24 mouse cellular contexts compared by ENCODE assay signal in the genomic region with DNA sequence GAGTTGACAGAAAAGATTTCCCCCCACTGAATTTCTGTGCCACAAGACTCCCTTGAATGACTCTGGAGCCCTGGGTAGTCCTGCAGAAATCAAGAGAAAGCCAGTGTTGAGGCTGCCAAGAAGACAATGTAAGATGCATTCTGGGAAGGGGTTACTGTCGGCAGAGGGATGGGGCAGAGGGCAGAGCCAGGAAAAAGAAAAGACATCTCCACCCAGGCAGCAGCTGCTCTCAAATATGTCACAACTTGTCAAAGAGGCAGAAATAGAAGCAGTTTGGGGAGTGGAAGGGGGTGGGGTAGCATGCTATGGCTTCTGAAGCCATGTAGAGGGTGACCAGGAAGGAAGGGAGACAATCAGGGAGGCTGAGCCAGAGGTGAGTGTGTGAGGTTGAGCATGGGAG. TPM values are rescaled to one million over a fixed set of nuclear protein-coding genes. Genes with fewer than 3 reads are reported as not detected.
A peak's percentile ranks its signal among the peaks of the same experiment; 100 is the strongest.
DNase-seq lines count a peak whose midpoint lies in the region; ATAC-seq and TF ChIP-seq lines count a peak whose summit lies in the region.
"Had no signal": no experiment of that assay in that cellular context is flagged by ENCODE, and none has a peak within 500 bp of the region (broad histone marks: within the 10 kb centered on the region; RNA-seq: fewer than 3 reads in every experiment).

No protein-coding gene starts in this region.

- H3K4me2 ChIP-seq in CH12.LX (ENCODE audit: insufficient read depth, low read depth, poor library complexity, severe bottlenecking) = no peak overlapping the region
- peak overlapping the region; percentile 30 for H3K4me2 ChIP-seq in myocyte (ENCODE audit: low read depth)
- no peak overlapping the region for H3K4me2 ChIP-seq in midbrain, embryonic 14.5 days (ENCODE audit: low read length)
- H3K4me2 ChIP-seq: embryonic facial prominence, embryonic 15.5 days; heart, embryonic 13.5 days; hindbrain, embryonic 15.5 days had no signal

- H3K36me3 ChIP-seq in C2C12 (ENCODE audit: control insufficient read depth, insufficient read depth) (no peaks in the 10 kb centered on the region), CH12.LX (replicated peaks in 1 of 2; ENCODE audit: control insufficient read depth in 1 of 2, insufficient read depth in 1 of 2, low read length in 1 of 2) (no peaks in the 10 kb centered on the region), myocyte (ENCODE audit: control insufficient read depth, insufficient read depth) (no peaks in the 10 kb centered on the region)
- no peaks in the 10 kb centered on the region for H3K36me3 ChIP-seq in midbrain, embryonic 14.5 days (ENCODE audit: control insufficient read depth, insufficient read depth, low read length)
- H3K36me3 ChIP-seq: embryonic facial prominence, embryonic 15.5 days; forebrain, embryonic 10.5 days; heart, embryonic 13.5 days; hindbrain, embryonic 15.5 days had no signal

- TF ChIP-seq CTCF in C2C12 (IDR thresholded peaks at IDR 0.05; ENCODE audit: control insufficient read depth, insufficient read depth, insufficient read length) (no peak), CH12.LX (conservative IDR thresholded peaks at IDR 0.05 in 1 of 2, IDR thresholded peaks at IDR 0.05 in 1 of 2; ENCODE audit: low read depth in 2 of 2, low read length in 2 of 2) (no peak)

- in situ Hi-C loops in CH12.LX (cut with MboI; ENCODE audit: low pct_ligation_motif_present, low pct_unique_long_range_greater_than_20kb, low sequenced_read_pairs) = no loop called here

- no peak overlapping the region for H3K4me3 ChIP-seq in C2C12 (ENCODE audit: insufficient read depth, poor library complexity, severe bottlenecking)
- H3K4me3 ChIP-seq in CH12.LX (replicated peaks in 1 of 3; ENCODE audit: low read depth in 2 of 3, low read length in 2 of 3, poor library complexity in 1 of 3) = no peak overlapping the region
- no peak overlapping the region for H3K4me3 ChIP-seq in myocyte
- H3K4me3 ChIP-seq in midbrain, embryonic 14.5 days (replicated peaks; ENCODE audit: low read depth, low read length) = no peak overlapping the region
- H3K4me3 ChIP-seq: embryonic facial prominence, embryonic 15.5 days; erythroblast, embryonic 14.5 days; forebrain, embryonic 10.5 days; gastrocnemius, adult 2 months; heart, embryonic 13.5 days; hindbrain, embryonic 15.5 days had no signal

- peaks cover 36 to 79% of the 10 kb centered on the region in 2 experiments for H3K4me1 ChIP-seq in CH12.LX (ENCODE audit: control insufficient read depth in 1 of 2, insufficient read depth in 2 of 2)
- no peaks in the 10 kb centered on the region for H3K4me1 ChIP-seq in midbrain, embryonic 14.5 days (ENCODE audit: control insufficient read depth, insufficient read depth, low read length)
- H3K4me1 ChIP-seq: embryonic facial prominence, embryonic 15.5 days; hindbrain, embryonic 15.5 days had no signal

- TF ChIP-seq EP300 in CH12.LX (IDR thresholded peaks at IDR 0.05; ENCODE audit: low read length) = no peak

- no peaks in the 10 kb centered on the region for H3K79me2 ChIP-seq in C2C12 (ENCODE audit: control insufficient read depth, insufficient read depth)
- H3K79me2 ChIP-seq in CH12.LX (replicated peaks; ENCODE audit: control insufficient read depth, extremely low read depth, insufficient read depth, poor library complexity, severe bottlenecking) = no peaks in the 10 kb centered on the region
- H3K79me2 ChIP-seq in myocyte (ENCODE audit: control insufficient read depth, insufficient read depth) = no peaks in the 10 kb centered on the region

- H3ac ChIP-seq in C2C12 (ENCODE audit: control insufficient read depth, insufficient read length, low read depth) (no peak overlapping the region), myocyte (ENCODE audit: control insufficient read depth, insufficient read length) (no peak overlapping the region)

- H3K79me3 ChIP-seq in C2C12 (ENCODE audit: low read depth) = no peaks in the 10 kb centered on the region

- dilution Hi-C loops in CH12.LX (cut with MboI; ENCODE audit: extremely low pct_ligation_motif_present, extremely low pct_unique_long_range_greater_than_20kb, low sequenced_read_pairs) = no loop called here

- no peak for TF ChIP-seq RAD21 in CH12.LX (IDR thresholded peaks at IDR 0.05; ENCODE audit: low read depth, low read length)

- H3K9me3 ChIP-seq in CH12.LX (replicated peaks; ENCODE audit: low read length) = no peaks in the 10 kb centered on the region
- no peaks in the 10 kb centered on the region for H3K9me3 ChIP-seq in midbrain, embryonic 14.5 days (ENCODE audit: control insufficient read depth, low read length)
- H3K9me3 ChIP-seq: embryonic facial prominence, embryonic 15.5 days; forebrain, embryonic 10.5 days; heart, embryonic 13.5 days; hindbrain, embryonic 15.5 days had no signal

- H3K9ac ChIP-seq in CH12.LX (ENCODE audit: insufficient read depth, low read depth) = no peak overlapping the region
- H3K9ac ChIP-seq in midbrain, embryonic 14.5 days (replicated peaks; ENCODE audit: low read length) = no peak overlapping the region
- H3K9ac ChIP-seq: embryonic facial prominence, embryonic 15.5 days; heart, embryonic 13.5 days; hindbrain, embryonic 15.5 days had no signal

- peak; percentile 56 for DNase-seq in CH12.LX (ENCODE audit: extremely low read depth)
- peak; percentile 38 for DNase-seq in lung, postnatal 14 days
- no peak for DNase-seq in thymus, postnatal 0 days (ENCODE audit: low spot score)
- DNase-seq in midbrain, embryonic 14.5 days = no peak
- DNase-seq: adrenal gland, adult 2 months; adrenal gland, postnatal 36 days; cerebellum, adult 8-10 months; cerebellum, postnatal 14 days; embryo, embryonic 11 days; gastrocnemius, adult 2 months; gastrocnemius, postnatal 36 days; heart, adult 11 months; heart, postnatal 36 days had no signal

- H3K27ac ChIP-seq in CH12.LX (ENCODE audit: insufficient read depth, low read depth) = peak overlapping the region; percentile 3; the same call in 1 of the 2 replicates
- H3K27ac ChIP-seq in midbrain, embryonic 14.5 days (replicated peaks; ENCODE audit: low read depth, low read length) = no peak overlapping the region
- H3K27ac ChIP-seq: embryonic facial prominence, embryonic 15.5 days; forebrain, embryonic 10.5 days; gastrocnemius, adult 2 months; heart, embryonic 13.5 days; hindbrain, embryonic 15.5 days had no signal

- ATAC-seq in midbrain, embryonic 14.5 days (ENCODE audit: low FRiP score, low TSS enrichment) = no peak
- ATAC-seq: activated CD4-positive, CD25-positive, alpha-beta regulatory T cell, adult 4 months; forebrain, embryonic 14.5 days; Patski had no signal

- H3K27me3 ChIP-seq in C2C12 (ENCODE audit: control insufficient read depth, insufficient read depth, insufficient read length) (no peaks in the 10 kb centered on the region), CH12.LX (replicated peaks) (no peaks in the 10 kb centered on the region), myocyte (ENCODE audit: control insufficient read depth, insufficient read depth, insufficient read length) (no peaks in the 10 kb centered on the region)
- H3K27me3 ChIP-seq in midbrain, embryonic 14.5 days (ENCODE audit: control insufficient read depth, insufficient read depth, low read length) = no peaks in the 10 kb centered on the region
- H3K27me3 ChIP-seq: embryonic facial prominence, embryonic 15.5 days; heart, embryonic 13.5 days; hindbrain, embryonic 15.5 days; Patski had no signal

- WGBS in midbrain, embryonic 14.5 days = 31% methylated on average over 1 of the region's 1 CpGs

- TF ChIP-seq POLR2A in CH12.LX (IDR thresholded peaks at IDR 0.05; ENCODE audit: low read depth, low read length) = no peak
- TF ChIP-seq POLR2A in myocyte (IDR thresholded peaks at IDR 0.05; ENCODE audit: insufficient read length, low read depth) = no peak

TF ChIP-seq in C2C12, 6 proteins besides CTCF, POLR2A, EP300 and RAD21:
- TF ChIP-seq MYOG (IDR thresholded peaks at IDR 0.05; ENCODE audit: control insufficient read depth, extremely low read depth, insufficient read length) (no peak), MYOD1 (IDR thresholded peaks at IDR 0.05; ENCODE audit: control insufficient read depth, insufficient read length, low read depth) (peak; percentile 32)

TF ChIP-seq in CH12.LX, 34 proteins besides CTCF, POLR2A, EP300 and RAD21 (continues in another document):
- TF ChIP-seq TCF12 (IDR thresholded peaks at IDR 0.05; ENCODE audit: low read depth, low read length) (no peak), NRF1 (IDR thresholded peaks at IDR 0.05; ENCODE audit: low read depth, low read length) (no peak), E2F4 (IDR thresholded peaks at IDR 0.05; ENCODE audit: insufficient replicate concordance, low read depth, low read length) (no peak), TBP (conservative IDR thresholded peaks at IDR 0.05; ENCODE audit: low read depth, low read length) (no peak)

TF ChIP-seq in myocyte, 11 proteins besides CTCF, POLR2A, EP300 and RAD21 (continues in another document):
- TF ChIP-seq POLR2AphosphoS2 (IDR thresholded peaks at IDR 0.05; ENCODE audit: insufficient read length, low read depth) (peak; percentile 58), E2F4 (IDR thresholded peaks at IDR 0.05; ENCODE audit: insufficient read depth) (no peak), MYOD1 (IDR thresholded peaks at IDR 0.05; ENCODE audit: control insufficient read depth in 1 of 3, insufficient read length in 2 of 3, low read depth in 2 of 3) (peak; percentile 72 to 90 (median 82)), TCF12 (IDR thresholded peaks at IDR 0.05; ENCODE audit: insufficient read depth, poor library complexity, severe bottlenecking) (peak; percentile 84)

RNA-seq across cellular contexts. Expression of gene Myog, which starts 6.7 kb away (rescaled TPM):
- polyA plus RNA-seq in C2C12 (2012; fragmentation: generic; extraction: Trizol) (22.0 TPM), CH12.LX (2012; ENCODE audit: insufficient read length, low read depth) (not detected in 2 replicates), myocyte (2012; fragmentation: generic; extraction: Trizol) (1,426 TPM)
- total RNA-seq in CH12.LX (2012; rRNA removed) (not detected in 2 replicates), CH12.LX (2014; rRNA removed) (not detected in 2 replicates)
- 3.0 and 3.5 TPM in 2 replicates for polyA plus RNA-seq in thymus, postnatal 0 days (2015; fragmentation: Nextera tagmentation; extraction: Ambion mirVana)
- polyA plus RNA-seq in midbrain, embryonic 14.5 days (2014; fragmentation: Nextera tagmentation; extraction: Ambion mirVana) = not detected in 2 replicates
- total RNA-seq: adrenal gland, adult 2 months; adrenal gland, postnatal 36 days; common myeloid progenitor, adult 5-6 weeks; heart, postnatal 36 days had no signal
- polyA plus RNA-seq: activated CD4-positive, CD25-positive, alpha-beta regulatory T cell, adult 4 months; adrenal gland, adult 2 months; erythroblast, embryonic 14.5 days; forebrain, embryonic 10.5 days; forebrain, embryonic 14.5 days; hindbrain, embryonic 15.5 days; Patski had no signal

RNA-seq across cellular contexts. Expression of gene Adora1, which starts 47.9 kb away (rescaled TPM):
- polyA plus RNA-seq in C2C12 (2012; fragmentation: generic; extraction: Trizol) = 0.05 TPM
- not detected in 2 replicates for total RNA-seq in CH12.LX (2012; rRNA removed)
- not detected in 2 replicates for total RNA-seq in CH12.LX (2014; rRNA removed)
- 0.10 and 0.20 TPM in 2 replicates for polyA plus RNA-seq in CH12.LX (2012; ENCODE audit: insufficient read length, low read depth)
- polyA plus RNA-seq in myocyte (2012; fragmentation: generic; extraction: Trizol) = 4.5 TPM
- polyA plus RNA-seq in thymus, postnatal 0 days (2015; fragmentation: Nextera tagmentation; extraction: Ambion mirVana) = 0.14 and 0.21 TPM in 2 replicates
- 7.3 and 10.6 TPM in 2 replicates for polyA plus RNA-seq in midbrain, embryonic 14.5 days (2014; fragmentation: Nextera tagmentation; extraction: Ambion mirVana)
- total RNA-seq: common myeloid progenitor, adult 5-6 weeks had no signal
- polyA plus RNA-seq: erythroblast, embryonic 14.5 days had no signal

RNA-seq across cellular contexts. Expression of gene Ppfia4, which starts 49.6 kb away (rescaled TPM):
- polyA plus RNA-seq in C2C12 (2012; fragmentation: generic; extraction: Trizol) = 0.35 TPM
- total RNA-seq in CH12.LX (2012; rRNA removed) = 0.21 and 0.30 TPM in 2 replicates
- total RNA-seq in CH12.LX (2014; rRNA removed) = 1.2 and 1.8 TPM in 2 replicates
- polyA plus RNA-seq in CH12.LX (2012; ENCODE audit: insufficient read length, low read depth) = 5.1 and 5.4 TPM in 2 replicates
- 35.8 TPM for polyA plus RNA-seq in myocyte (2012; fragmentation: generic; extraction: Trizol)
- 2.1 and 3.2 TPM in 2 replicates for polyA plus RNA-seq in thymus, postnatal 0 days (2015; fragmentation: Nextera tagmentation; extraction: Ambion mirVana)
- 11.5 and 14.4 TPM in 2 replicates for polyA plus RNA-seq in midbrain, embryonic 14.5 days (2014; fragmentation: Nextera tagmentation; extraction: Ambion mirVana)

Comparison
In these comparisons a context has a peak if more than half of its experiments do, and no peak if none do; other contexts are left out.
1. DNase-seq: peak in CH12.LX (single experiment) and lung, postnatal 14 days (single experiment); none in thymus, postnatal 0 days (single experiment) and midbrain, embryonic 14.5 days (single experiment).
2. RNA of gene Myog, which starts 6.7 kb away (polyA plus RNA-seq): 1,426 TPM in myocyte (single experiment); 22.0 TPM in C2C12 (single experiment), 3.0 to 3.5 TPM in thymus, postnatal 0 days, not detected in midbrain, embryonic 14.5 days and not detected in CH12.LX; every median in the first group is over 10 times any median in the second.